Mouse (Mus musculus): ENCODE results near the gene Scaf11.

Scaf11 gene

GRCm38 (mm10) chr15:96392878-96393277, 67.8 kb downstream of the Scaf11 start:
- DNase-seq = no peak

GRCm38 (mm10) chr15:96388565-96388964, 72.1 kb downstream of the Scaf11 start:
- DNase-seq = no peak

- no peak for DNase-seq
Measured at GRCm38 (mm10) chr15:96382223-96382622, 78.4 kb downstream of the Scaf11 start.

GRCm38 (mm10) chr15:96377701-96378100, 82.9 kb downstream of the Scaf11 start:
- DNase-seq = no peak

GRCm38 (mm10) chr15:96377263-96377662, 83.4 kb downstream of the Scaf11 start:
- no peak for DNase-seq

- no peak for DNase-seq
Measured at GRCm38 (mm10) chr15:96376214-96376613, 84.4 kb downstream of the Scaf11 start.

- DNase-seq = no peak
Measured at GRCm38 (mm10) chr15:96373161-96373560, 87.5 kb downstream of the Scaf11 start.

- no peak for DNase-seq
Measured at GRCm38 (mm10) chr15:96372628-96373027, 88.0 kb downstream of the Scaf11 start.

- peak; percentile 19 for DNase-seq
Measured at GRCm38 (mm10) chr15:96371311-96371710, 89.3 kb downstream of the Scaf11 start.

- DNase-seq = no peak
Measured at GRCm38 (mm10) chr15:96366176-96366963, 94.3 kb downstream of the Scaf11 start.

GRCm38 (mm10) chr15:96365351-96365750, 95.3 kb downstream of the Scaf11 start:
- DNase-seq = no peak
